Mouse (Mus musculus) liver, embryonic 14.5 days (tissue): ENCODE results near the gene Vinac1. TPM values are rescaled to one million over a fixed set of nuclear protein-coding genes. Genes with fewer than 3 reads are reported as not detected.

ENCODE experiments used
- ATAC-seq: fragments of 200-750 bp; cut with Nextera tagmentation; 2 replicates; pipeline ENCODE4 v1.8.0; 2017; ENCODE audit warnings: moderate number of reproducible peaks, mild to moderate bottlenecking, moderate library complexity; ENCODE audit not compliant: insufficient read depth
- DNase-seq, 3 experiments: peaks; one replicate each; pipeline ENCODE4 v3.0.0-alpha.2; 2012 to 2013; ENCODE audit warnings: low read depth in 3 of 3, low spot score in 3 of 3
- H3K27ac ChIP-seq: fragments of 300-500 bp; sonication (generic); 2 replicates; pipeline ENCODE4 v1.5.1; 2014; ENCODE audit warnings: moderate library complexity, mild to moderate bottlenecking, control low read depth, inconsistent platforms
- H3K27me3 ChIP-seq: fragments of 300-500 bp; sonication (generic); 2 replicates; pipeline ENCODE4 v1.6.1; 2014; ENCODE audit warnings: mild to moderate bottlenecking, low read length, moderate library complexity; ENCODE audit not compliant: control insufficient read depth, insufficient read depth
- H3K36me3 ChIP-seq: fragments of 300-500 bp; sonication (generic); replicated peaks from 2 replicates; pipeline ENCODE4 v1.6.1; 2014; ENCODE audit warnings: low read depth; ENCODE audit not compliant: control insufficient read depth, insufficient read depth
- H3K4me1 ChIP-seq, 2 experiments: fragments of 200-500 bp in 1 of 2; fragments of 300-500 bp in 1 of 2; sonication (generic) in 1 of 2; replicated peaks; 2 replicates each; pipeline ENCODE4 v1.6.1; 2012 to 2014; ENCODE audit warnings: antibody characterized with exemption in 1 of 2, inconsistent platforms in 1 of 2, low read length in 1 of 2; ENCODE audit not compliant: control insufficient read depth in 2 of 2, insufficient read depth in 2 of 2
- H3K4me2 ChIP-seq: fragments of 300-500 bp; sonication (generic); 2 replicates; pipeline ENCODE4 v1.6.1; 2014; ENCODE audit warnings: low read depth, mild to moderate bottlenecking, control low read depth, moderate library complexity
- H3K4me3 ChIP-seq, 2 experiments: fragments of 200-500 bp in 1 of 2; fragments of 300-500 bp in 1 of 2; sonication (generic) in 1 of 2; 2 replicates each; pipeline ENCODE4 v1.5.1; 2012 to 2014; ENCODE audit warnings: low read depth in 2 of 2, low read length in 2 of 2, mild to moderate bottlenecking in 2 of 2, control low read depth in 1 of 2, inconsistent platforms in 1 of 2, moderate library complexity in 1 of 2; ENCODE audit not compliant: insufficient read depth in 1 of 2
- H3K9ac ChIP-seq: fragments of 300-500 bp; sonication (generic); replicated peaks from 2 replicates; pipeline ENCODE4 v1.6.1; 2014; ENCODE audit warnings: mild to moderate bottlenecking, control low read depth, moderate library complexity
- H3K9me3 ChIP-seq: fragments of 300-500 bp; sonication (generic); 2 replicates; pipeline ENCODE4 v1.6.1; 2016; ENCODE audit warnings: low read length, mixed read lengths; ENCODE audit not compliant: control insufficient read depth
- CTCF ChIP-seq: IDR thresholded peaks from 2 replicates; pipeline ENCODE4 v1.5.1; 2016; ENCODE audit warnings: antibody characterized with exemption, low read depth, control low read depth
- EP300 ChIP-seq: IDR thresholded peaks from 2 replicates; pipeline ENCODE4 v1.6.1; 2016; ENCODE audit warnings: antibody characterized with exemption, low read depth
- WGBS: fragments of 180-500 bp; shearing (Covaris S2); extraction: QIAGEN DNeasy Blood & Tissue Kit; methylation state at CpG from one replicate; pipeline ENCODE4 v1.1.7; 2014; ENCODE audit not compliant: insufficient replicate concordance; 5-methylcytosine and 5-hydroxymethylcytosine counted together
- polyA plus RNA-seq, 2 experiments: library from polyadenylated mRNA; depleted of rRNA in 1 of 2; stranded (reverse) in 1 of 2; unstranded in 1 of 2; fragments of >200 nt; fragmentation: Nextera tagmentation in 1 of 2; extraction: Ambion mirVana in 1 of 2; gene quantifications; 2 replicates each; pipeline versions ENCODE4 v1.2.1 to v1.2.3; 2012 to 2014

The Vinac1 gene
- 0.01 and 0.03 TPM in 2 replicates for polyA plus RNA-seq (2012; rRNA removed)
- polyA plus RNA-seq (2014; fragmentation: Nextera tagmentation; extraction: Ambion mirVana) = 0.04 TPM in 1 of 2 replicates, not detected in the other

GRCm38 (mm10) chr2:129047811-129048210 lies at the start of gene Vinac1:
Gene Vinac1 (minus strand): TSS chr2:129048172.
- DNase-seq (no peak), ATAC-seq (no peak)
- H3K4me3 ChIP-seq = no peak within 1 kb of the TSS
- H3K36me3 ChIP-seq = no peaks in the 10 kb centered on the region
- H3K27me3 ChIP-seq = no peaks in the 10 kb centered on the region
- H3K27ac ChIP-seq = no peak within 1 kb of the TSS
- no peak within 1 kb of the TSS for H3K4me2 ChIP-seq
- H3K9ac ChIP-seq = no peak within 1 kb of the TSS
- TF ChIP-seq EP300 (no peak), CTCF (no peak)
- no peaks in the 10 kb centered on the region for H3K4me1 ChIP-seq
- 66% methylated on average over 8 of the region's 8 CpGs for WGBS
- H3K9me3 ChIP-seq = no peaks in the 10 kb centered on the region

- Histone ChIP-seq H3K4me2 (no peak overlapping the region), H3K4me1 (no peaks in the 10 kb centered on the region), H3K27ac (no peak overlapping the region), H3K27me3 (no peaks in the 10 kb centered on the region), H3K36me3 (no peaks in the 10 kb centered on the region), H3K9me3 (no peaks in the 10 kb centered on the region), H3K9ac (no peak overlapping the region), H3K4me3 (no peak overlapping the region)
- WGBS = 75% methylated on average over 18 of the region's 18 CpGs
- DNase-seq (no peak), ATAC-seq (no peak)
- TF ChIP-seq EP300 (no peak), CTCF (no peak)
Measured at GRCm38 (mm10) chr2:129093926-129094724, 46.2 kb upstream of the Vinac1 start.

- H3K27me3 ChIP-seq = no peaks in the 10 kb centered on the region
- no peaks in the 10 kb centered on the region for H3K9me3 ChIP-seq
- DNase-seq (no peak), ATAC-seq (no peak)
- H3K36me3 ChIP-seq = no peaks in the 10 kb centered on the region
- TF ChIP-seq CTCF = no peak
- no peak for TF ChIP-seq EP300
- WGBS = 77% methylated on average over 12 of the region's 12 CpGs
- no peaks in the 10 kb centered on the region for H3K4me1 ChIP-seq
- H3K9ac ChIP-seq = no peak overlapping the region
- no peak overlapping the region for H3K4me3 ChIP-seq
- H3K4me2 ChIP-seq = no peak overlapping the region
- no peak overlapping the region for H3K27ac ChIP-seq
Measured at GRCm38 (mm10) chr2:129092810-129093209, 44.8 kb upstream of the Vinac1 start.

GRCm38 (mm10) chr2:129090370-129090769 lies 42.4 kb upstream of the Vinac1 start:
- no peak overlapping the region for H3K9ac ChIP-seq
- H3K4me2 ChIP-seq = no peak overlapping the region
- ATAC-seq = no peak
- no peak for DNase-seq
- 56% methylated on average over 4 of the region's 4 CpGs for WGBS
- no peaks in the 10 kb centered on the region for H3K9me3 ChIP-seq
- H3K27me3 ChIP-seq = no peaks in the 10 kb centered on the region
- H3K36me3 ChIP-seq = no peaks in the 10 kb centered on the region
- no peak overlapping the region for H3K27ac ChIP-seq
- TF ChIP-seq EP300 = no peak
- TF ChIP-seq CTCF = no peak
- H3K4me3 ChIP-seq = no peak overlapping the region
- peaks cover 0 to 5% of the 10 kb centered on the region in 2 experiments; a peak in 1 of 4 replicates for H3K4me1 ChIP-seq

- no peaks in the 10 kb centered on the region for H3K36me3 ChIP-seq
- WGBS = 31% methylated on average over 1 of the region's 1 CpGs
- H3K27me3 ChIP-seq = no peaks in the 10 kb centered on the region
- ATAC-seq = peak; percentile 55; the same call in 1 of the 2 replicates
- no peak overlapping the region for H3K4me3 ChIP-seq
- no peak for DNase-seq
- no peak overlapping the region for H3K4me2 ChIP-seq
- H3K9ac ChIP-seq = no peak overlapping the region
- TF ChIP-seq EP300 (no peak), CTCF (no peak)
- H3K27ac ChIP-seq = no peak overlapping the region
- peaks cover 0 to 5% of the 10 kb centered on the region in 2 experiments; a peak in 1 of 4 replicates for H3K4me1 ChIP-seq
- H3K9me3 ChIP-seq = no peaks in the 10 kb centered on the region
Measured at GRCm38 (mm10) chr2:129087520-129087919, 39.5 kb upstream of the Vinac1 start.
